Mouse (Mus musculus): Measurements from ENCODE around the gene Fxyd5. TPM values are rescaled to one million over a fixed set of nuclear protein-coding genes. Genes with fewer than 3 reads are reported as not detected.

The Fxyd5 gene
- polyA plus RNA-seq, 1 experiment from 2014 or later, result 7.8 TPM

- Histone ChIP-seq H3K4me3 (ENCODE audit: low read depth, low read length) (peak overlapping the region; percentile 16), H3K9ac (replicated peaks; ENCODE audit: low read depth, low read length) (no peak overlapping the region), H3K4me1 (ENCODE audit: control insufficient read depth, insufficient read depth, low read length) (peaks cover 19% of the 10 kb centered on the region; the same call in 1 of the 2 replicates), H3K4me2 (ENCODE audit: low read depth, low read length) (peak overlapping the region; percentile 31), H3K27ac (ENCODE audit: low read depth, low read length) (no peak overlapping the region), H3K36me3 (ENCODE audit: control insufficient read depth, insufficient read depth, low read length) (no peaks in the 10 kb centered on the region), H3K27me3 (ENCODE audit: control insufficient read depth, insufficient read depth, low read length) (peaks cover 27% of the 10 kb centered on the region), H3K9me3 (ENCODE audit: control insufficient read depth, low read length) (no peaks in the 10 kb centered on the region)
- WGBS, result 4% methylated on average over 22 of the region's 22 CpGs
- no peak for ATAC-seq (ENCODE audit: low read depth)
These were observed 10.0 kb upstream of the Fxyd5 start for GRCm38 (mm10) chr7:31052251-31052635.

DNA sequence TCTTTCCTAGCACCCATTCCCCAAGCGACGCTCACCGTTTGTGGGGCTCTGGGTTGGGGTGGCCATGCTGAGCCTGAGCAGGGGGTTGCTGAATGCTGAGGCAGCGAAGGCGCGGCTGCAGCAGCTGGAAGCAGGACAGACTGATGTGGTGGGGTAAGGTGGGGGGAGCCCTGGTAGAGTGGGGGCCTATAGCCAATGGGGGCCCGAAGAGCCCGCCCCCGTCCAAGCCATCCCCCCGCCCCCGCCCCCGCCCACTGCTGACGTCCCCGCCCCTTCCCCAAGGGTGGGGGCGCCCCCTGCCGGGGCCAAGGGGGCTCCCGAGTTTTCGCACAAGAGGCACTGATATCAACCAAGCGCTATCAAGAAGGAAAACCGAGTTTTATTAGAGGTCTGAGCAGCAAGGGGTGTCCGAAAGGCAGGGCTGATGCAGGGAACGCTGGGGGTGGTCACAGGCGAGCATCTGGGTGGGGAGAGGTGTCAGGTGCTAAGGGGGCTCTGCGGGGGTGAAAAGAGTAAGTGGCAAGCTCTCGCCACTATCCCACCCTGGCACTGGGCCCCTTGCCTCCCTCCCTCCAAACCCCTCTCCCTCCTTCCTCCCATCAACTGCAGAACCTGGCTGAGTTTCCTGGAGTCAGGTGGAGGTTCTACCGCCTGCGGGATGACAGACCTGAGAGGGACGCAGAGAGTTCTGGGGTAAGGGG is 9.2 kb upstream of the Fxyd5 start, which contains the start of gene Fxyd7:
Fxyd7 (minus strand) TSS at position 147 of the 701 bp plus-strand sequence.
- peaks cover 19% of the 10 kb centered on the region; the same call in 1 of the 2 replicates for H3K4me1 ChIP-seq (ENCODE audit: control insufficient read depth, insufficient read depth, low read length)
- under 1% methylated on average over 25 of the region's 28 CpGs for WGBS
- peaks cover 27% of the 10 kb centered on the region for H3K27me3 ChIP-seq (ENCODE audit: control insufficient read depth, insufficient read depth, low read length)
- 0 out of 2 replicates have a peak within 1 kb of the TSS, but pooled peaks have one; percentile 29 for H3K27ac ChIP-seq (ENCODE audit: low read depth, low read length)
- H3K4me2 ChIP-seq (ENCODE audit: low read depth, low read length), result peak within 1 kb of the TSS; percentile 67
- no peaks in the 10 kb centered on the region for H3K36me3 ChIP-seq (ENCODE audit: control insufficient read depth, insufficient read depth, low read length)
- H3K9me3 ChIP-seq (ENCODE audit: control insufficient read depth, low read length), result no peaks in the 10 kb centered on the region
- peak within 1 kb of the TSS; percentile 58 for H3K9ac ChIP-seq (replicated peaks; ENCODE audit: low read depth, low read length)
- peak within 1 kb of the TSS; percentile 36 for H3K4me3 ChIP-seq (ENCODE audit: low read depth, low read length)
- peak; percentile 45; the same call in 1 of the 2 replicates for ATAC-seq (ENCODE audit: low read depth)

DNA sequence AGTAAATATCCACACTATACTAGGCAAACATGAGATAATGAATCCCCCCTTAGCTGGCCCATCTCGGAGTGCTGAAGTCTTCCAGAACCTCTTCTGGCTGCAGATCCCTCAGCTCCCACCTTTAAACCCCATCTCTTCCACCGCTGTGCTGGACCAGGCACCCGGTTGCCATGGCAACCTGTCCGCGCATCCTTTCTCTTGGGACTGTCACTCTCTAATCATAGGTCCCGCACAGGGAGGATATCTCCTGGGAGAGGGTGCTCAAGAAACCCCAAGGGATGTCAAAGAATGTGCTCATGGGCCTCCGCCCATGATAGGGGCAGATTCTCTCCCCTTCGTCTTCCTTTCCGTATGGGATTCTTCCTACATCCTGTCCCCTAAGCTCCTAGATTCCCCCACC is 8.6 kb upstream of the Fxyd5 start:
- Histone ChIP-seq H3K4me1 (ENCODE audit: control insufficient read depth, insufficient read depth, low read length) (peaks cover 19% of the 10 kb centered on the region; the same call in 1 of the 2 replicates), H3K36me3 (ENCODE audit: control insufficient read depth, insufficient read depth, low read length) (no peaks in the 10 kb centered on the region), H3K4me3 (ENCODE audit: low read depth, low read length) (peak overlapping the region; percentile 36), H3K27ac (ENCODE audit: low read depth, low read length) (0 out of 2 replicates have a peak overlapping the region, but pooled peaks have one; percentile 29), H3K27me3 (ENCODE audit: control insufficient read depth, insufficient read depth, low read length) (peaks cover 27% of the 10 kb centered on the region), H3K9me3 (ENCODE audit: control insufficient read depth, low read length) (no peaks in the 10 kb centered on the region), H3K9ac (replicated peaks; ENCODE audit: low read depth, low read length) (peak overlapping the region; percentile 58), H3K4me2 (ENCODE audit: low read depth, low read length) (peak overlapping the region; percentile 67)
- peak; percentile 29; the same call in 1 of the 2 replicates for ATAC-seq (ENCODE audit: low read depth)
- 2% methylated on average over 9 of the region's 9 CpGs for WGBS

- H3K27me3 ChIP-seq (ENCODE audit: control insufficient read depth, insufficient read depth, low read length), result peaks cover 27% of the 10 kb centered on the region
- no peak; the same call in 1 of the 2 replicates for ATAC-seq (ENCODE audit: low read depth)
- no peaks in the 10 kb centered on the region for H3K36me3 ChIP-seq (ENCODE audit: control insufficient read depth, insufficient read depth, low read length)
- peaks cover 19% of the 10 kb centered on the region; the same call in 1 of the 2 replicates for H3K4me1 ChIP-seq (ENCODE audit: control insufficient read depth, insufficient read depth, low read length)
- 4% methylated on average over 6 of the region's 6 CpGs for WGBS
- peak overlapping the region; percentile 67 for H3K4me2 ChIP-seq (ENCODE audit: low read depth, low read length)
- peak overlapping the region; percentile 36 for H3K4me3 ChIP-seq (ENCODE audit: low read depth, low read length)
- H3K9ac ChIP-seq (replicated peaks; ENCODE audit: low read depth, low read length), result peak overlapping the region; percentile 58
- H3K9me3 ChIP-seq (ENCODE audit: control insufficient read depth, low read length), result no peaks in the 10 kb centered on the region
- H3K27ac ChIP-seq (ENCODE audit: low read depth, low read length), result no peak overlapping the region
These were observed 8.2 kb upstream of the Fxyd5 start for GRCm38 (mm10) chr7:31050487-31050886.

DNA sequence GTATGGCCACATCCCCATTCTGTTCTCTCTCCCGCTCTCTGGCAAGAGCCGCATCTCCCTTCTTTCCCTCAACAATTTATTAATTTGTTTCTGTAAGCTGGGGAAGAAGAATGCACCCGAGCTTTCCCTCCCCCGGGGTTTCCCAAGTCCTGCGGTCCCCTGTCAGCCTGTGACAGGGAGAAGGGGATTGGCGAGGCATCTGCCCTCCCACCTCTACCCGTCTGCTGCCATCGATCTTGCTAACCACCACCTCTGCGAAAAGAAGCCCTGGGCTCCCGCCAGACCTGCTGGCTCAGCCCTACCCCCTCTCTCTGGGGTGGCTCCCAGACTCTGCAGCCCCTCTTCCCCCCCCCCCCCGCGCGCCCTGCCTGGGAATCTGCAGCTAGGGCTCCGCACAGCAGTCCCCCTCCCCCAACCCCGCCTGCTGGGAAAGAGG is 7.6 kb upstream of the Fxyd5 start:
- Histone ChIP-seq H3K9me3 (ENCODE audit: control insufficient read depth, low read length) (no peaks in the 10 kb centered on the region), H3K9ac (replicated peaks; ENCODE audit: low read depth, low read length) (peak overlapping the region; percentile 58), H3K36me3 (ENCODE audit: control insufficient read depth, insufficient read depth, low read length) (no peaks in the 10 kb centered on the region), H3K27me3 (ENCODE audit: control insufficient read depth, insufficient read depth, low read length) (peaks cover 26% of the 10 kb centered on the region), H3K4me3 (ENCODE audit: low read depth, low read length) (peak overlapping the region; percentile 36), H3K27ac (ENCODE audit: low read depth, low read length) (no peak overlapping the region), H3K4me1 (ENCODE audit: control insufficient read depth, insufficient read depth, low read length) (peaks cover 19% of the 10 kb centered on the region; the same call in 1 of the 2 replicates), H3K4me2 (ENCODE audit: low read depth, low read length) (peak overlapping the region; percentile 67)
- ATAC-seq (ENCODE audit: low read depth), result peak; percentile 45
- WGBS, result 2% methylated on average over 14 of the region's 15 CpGs

DNA sequence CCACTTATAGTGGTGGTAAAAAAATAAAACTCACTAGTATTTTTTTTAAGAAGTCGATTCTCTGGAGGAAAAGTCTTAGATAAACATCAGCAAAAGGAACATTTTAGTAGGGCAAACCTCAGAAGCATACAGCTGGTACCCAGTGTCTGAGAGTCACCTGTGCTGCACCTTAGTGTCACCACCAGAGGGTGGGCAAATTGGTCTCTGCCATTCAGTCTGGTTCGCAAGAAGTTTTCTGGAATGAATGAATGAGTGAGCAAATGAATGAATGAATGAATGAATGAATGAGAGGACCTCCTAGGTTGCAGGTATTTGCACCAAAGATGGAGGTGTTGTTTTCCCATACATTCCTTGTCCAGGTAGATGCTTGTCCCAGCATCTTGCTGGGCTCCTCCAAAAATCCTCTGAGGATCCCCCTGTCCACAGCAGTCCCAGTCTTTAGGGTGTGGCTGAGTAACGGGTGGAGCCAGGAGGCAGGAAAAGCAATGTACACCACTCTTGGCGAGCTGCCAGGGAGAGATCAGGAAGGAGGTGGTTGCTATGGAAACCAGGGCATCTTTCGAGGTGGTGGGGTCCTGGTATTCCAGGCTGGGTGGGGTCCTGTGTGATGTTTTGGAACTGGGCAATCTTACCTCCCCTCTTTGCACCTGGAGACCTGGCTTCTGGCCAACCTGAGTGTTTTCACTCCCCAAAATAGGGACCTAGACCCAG is 7.0 kb upstream of the Fxyd5 start:
- H3K9me3 ChIP-seq (ENCODE audit: control insufficient read depth, low read length), result no peaks in the 10 kb centered on the region
- H3K27me3 ChIP-seq (ENCODE audit: control insufficient read depth, insufficient read depth, low read length), result peaks cover 28% of the 10 kb centered on the region
- H3K27ac ChIP-seq (ENCODE audit: low read depth, low read length), result no peak overlapping the region
- peaks cover 19% of the 10 kb centered on the region; the same call in 1 of the 2 replicates for H3K4me1 ChIP-seq (ENCODE audit: control insufficient read depth, insufficient read depth, low read length)
- ATAC-seq (ENCODE audit: low read depth), result peak; percentile 15
- WGBS, result 22% methylated on average over 5 of the region's 5 CpGs
- H3K4me2 ChIP-seq (ENCODE audit: low read depth, low read length), result peak overlapping the region; percentile 67
- H3K9ac ChIP-seq (replicated peaks; ENCODE audit: low read depth, low read length), result peak overlapping the region; percentile 58
- H3K4me3 ChIP-seq (ENCODE audit: low read depth, low read length), result peak overlapping the region; percentile 36
- no peaks in the 10 kb centered on the region for H3K36me3 ChIP-seq (ENCODE audit: control insufficient read depth, insufficient read depth, low read length)

GRCm38 (mm10) chr7:31041662-31042315 is 492 bp downstream of the Fxyd5 start:
- H3K9ac ChIP-seq (replicated peaks; ENCODE audit: low read depth, low read length), result no peak overlapping the region
- no peak overlapping the region for H3K4me3 ChIP-seq (ENCODE audit: low read depth, low read length)
- H3K4me2 ChIP-seq (ENCODE audit: low read depth, low read length), result peak overlapping the region; percentile 25

DNA sequence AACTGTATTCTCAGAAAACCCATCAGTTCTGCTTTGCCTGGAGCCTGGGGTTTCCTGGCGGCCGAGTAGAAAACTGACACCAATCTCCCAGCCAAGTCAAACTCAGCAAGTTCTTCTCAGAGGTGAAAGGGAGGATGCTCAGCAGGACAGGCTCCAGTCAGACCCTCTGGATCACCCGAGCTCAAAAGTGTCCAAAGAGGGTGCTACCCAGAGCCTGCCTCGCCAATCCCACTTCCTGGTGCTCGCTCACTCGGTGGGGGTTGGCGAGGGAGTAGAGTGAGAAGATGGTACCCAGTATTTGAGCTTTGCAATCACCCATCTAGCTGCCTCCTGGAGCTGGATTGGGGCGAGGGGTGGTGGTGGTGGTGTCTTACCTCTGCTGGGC is 1.3 kb downstream of the Fxyd5 start:
- Histone ChIP-seq H3K4me2 (ENCODE audit: low read depth, low read length) (no peak overlapping the region), H3K36me3 (ENCODE audit: control insufficient read depth, insufficient read depth, low read length) (no peaks in the 10 kb centered on the region), H3K9ac (replicated peaks; ENCODE audit: low read depth, low read length) (no peak overlapping the region), H3K4me1 (ENCODE audit: control insufficient read depth, insufficient read depth, low read length) (no peaks in the 10 kb centered on the region), H3K9me3 (ENCODE audit: control insufficient read depth, low read length) (no peaks in the 10 kb centered on the region), H3K27ac (ENCODE audit: low read depth, low read length) (no peak overlapping the region), H3K4me3 (ENCODE audit: low read depth, low read length) (no peak overlapping the region), H3K27me3 (ENCODE audit: control insufficient read depth, insufficient read depth, low read length) (peaks cover 13% of the 10 kb centered on the region)
- no peak for ATAC-seq (ENCODE audit: low read depth)
- 41% methylated on average over 8 of the region's 8 CpGs for WGBS

More at GRCm38 (mm10) chr7:31041662-31042315, 492 bp downstream of the Fxyd5 start:
- Histone ChIP-seq H3K27me3 (ENCODE audit: control insufficient read depth, insufficient read depth, low read length) (peaks cover 13% of the 10 kb centered on the region), H3K27ac (ENCODE audit: low read depth, low read length) (no peak overlapping the region), H3K4me1 (ENCODE audit: control insufficient read depth, insufficient read depth, low read length) (no peaks in the 10 kb centered on the region), H3K36me3 (ENCODE audit: control insufficient read depth, insufficient read depth, low read length) (no peaks in the 10 kb centered on the region), H3K9me3 (ENCODE audit: control insufficient read depth, low read length) (no peaks in the 10 kb centered on the region)
- ATAC-seq (ENCODE audit: low read depth), result no peak
- WGBS, result 4% methylated on average over 27 of the region's 28 CpGs
